Mouse (Mus musculus): ENCODE data around the gene Zwint.

- TF ChIP-seq POLR2A (IDR thresholded peaks at IDR 0.05; ENCODE audit: extremely low read depth, insufficient read depth, low read length) (no peak), CTCF (IDR thresholded peaks at IDR 0.05; ENCODE audit: low read depth, low read length) (no peak)
Measured at GRCm38 (mm10) chr10:72701092-72701491, 46.4 kb downstream of the Zwint start.
